Mouse (Mus musculus): Measurements from ENCODE around the gene H1fx. TPM values are rescaled to one million over a fixed set of nuclear protein-coding genes. Genes with fewer than 3 reads are reported as not detected.

H1fx gene
- not detected for polyA plus RNA-seq (2014; fragmentation: Illumina TruSeq; extraction: RNeasy Lipid Tissue Mini Kit (QIAGEN cat#74804); ENCODE audit: low read depth, low replicate concordance)

GRCm38 (mm10) chr6:87981547-87982256, at the start of gene H1fx:
H1fx (minus strand) TSS chr6:87981637.

Other genes starting within 250 kb of the H1fx start
- gene Gp9, start 203.6 kb downstream of the H1fx start, polyA plus RNA-seq (2014; fragmentation: Illumina TruSeq; extraction: RNeasy Lipid Tissue Mini Kit (QIAGEN cat#74804); ENCODE audit: low read depth, low replicate concordance) = not detected
- gene Rab43, start 169.5 kb downstream of the H1fx start, polyA plus RNA-seq (2014; fragmentation: Illumina TruSeq; extraction: RNeasy Lipid Tissue Mini Kit (QIAGEN cat#74804); ENCODE audit: low read depth, low replicate concordance) = 1.8 TPM
- gene Gm45140, start 145.8 kb downstream of the H1fx start, polyA plus RNA-seq (2014; fragmentation: Illumina TruSeq; extraction: RNeasy Lipid Tissue Mini Kit (QIAGEN cat#74804); ENCODE audit: low read depth, low replicate concordance) = 0.60 TPM
- gene Isy1, start 142.8 kb downstream of the H1fx start, polyA plus RNA-seq (2014; fragmentation: Illumina TruSeq; extraction: RNeasy Lipid Tissue Mini Kit (QIAGEN cat#74804); ENCODE audit: low read depth, low replicate concordance) = 11.5 TPM
- 324 TPM for gene Cnbp, start 130.5 kb downstream of the H1fx start, polyA plus RNA-seq (2014; fragmentation: Illumina TruSeq; extraction: RNeasy Lipid Tissue Mini Kit (QIAGEN cat#74804); ENCODE audit: low read depth, low replicate concordance)
- 11.6 TPM for gene Copg1, start 93.8 kb downstream of the H1fx start, polyA plus RNA-seq (2014; fragmentation: Illumina TruSeq; extraction: RNeasy Lipid Tissue Mini Kit (QIAGEN cat#74804); ENCODE audit: low read depth, low replicate concordance)
- gene Hmces, start 67.7 kb downstream of the H1fx start, polyA plus RNA-seq (2014; fragmentation: Illumina TruSeq; extraction: RNeasy Lipid Tissue Mini Kit (QIAGEN cat#74804); ENCODE audit: low read depth, low replicate concordance) = 10.1 TPM
- gene Rab7, start 63.6 kb upstream of the H1fx start, polyA plus RNA-seq (2014; fragmentation: Illumina TruSeq; extraction: RNeasy Lipid Tissue Mini Kit (QIAGEN cat#74804); ENCODE audit: low read depth, low replicate concordance) = 56.7 TPM
- 174 TPM for gene Rpn1, start 102.8 kb upstream of the H1fx start, polyA plus RNA-seq (2014; fragmentation: Illumina TruSeq; extraction: RNeasy Lipid Tissue Mini Kit (QIAGEN cat#74804); ENCODE audit: low read depth, low replicate concordance)
- 4.5 TPM for gene Gata2, start 212.3 kb upstream of the H1fx start, polyA plus RNA-seq (2014; fragmentation: Illumina TruSeq; extraction: RNeasy Lipid Tissue Mini Kit (QIAGEN cat#74804); ENCODE audit: low read depth, low replicate concordance)
- 36.5 TPM for gene Dnajb8, start 240.6 kb upstream of the H1fx start, polyA plus RNA-seq (2014; fragmentation: Illumina TruSeq; extraction: RNeasy Lipid Tissue Mini Kit (QIAGEN cat#74804); ENCODE audit: low read depth, low replicate concordance)